Mouse (Mus musculus): Measurements from ENCODE around the gene Dmap1.

Dmap1 gene

GRCm38 (mm10) chr4:117654703-117655499 lies 27.2 kb downstream of the Dmap1 start:
- peak; percentile 20 for DNase-seq

DNA sequence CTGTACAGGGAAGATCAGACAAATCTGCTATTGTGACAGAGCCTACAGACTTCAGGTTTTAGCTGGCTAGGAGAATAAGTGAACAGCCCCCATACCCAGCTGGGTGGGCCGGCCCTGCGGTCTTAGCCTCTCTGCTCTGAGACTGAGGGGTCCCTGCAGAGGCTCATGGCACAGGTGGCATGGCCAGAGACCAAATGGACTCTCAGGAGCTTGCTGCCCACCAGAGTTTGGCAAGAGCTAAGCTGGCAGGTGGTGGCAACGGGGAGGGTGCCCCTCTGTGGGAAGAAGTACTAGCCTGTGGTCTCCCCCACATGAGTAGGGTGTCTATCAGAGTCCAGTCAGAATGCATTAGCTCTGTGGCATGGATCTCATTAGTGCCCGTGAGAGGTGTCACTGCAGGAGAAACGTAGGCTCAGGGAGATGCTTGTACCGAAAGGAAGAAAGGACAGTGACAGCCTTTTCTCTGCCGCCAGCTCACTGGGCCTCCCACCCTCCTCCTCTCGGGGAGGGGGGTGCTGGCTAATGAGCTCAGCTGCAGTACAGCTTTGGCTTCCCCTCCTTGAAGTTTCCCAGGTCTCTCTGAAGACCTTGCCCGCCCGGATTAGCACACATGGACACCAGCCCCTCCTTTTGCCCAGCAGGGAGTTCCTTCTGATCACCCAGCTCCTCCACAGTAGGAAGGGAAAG lies 27.9 kb downstream of the Dmap1 start:
- DNase-seq = no peak

- no peak for DNase-seq
Measured at GRCm38 (mm10) chr4:117652727-117653126, 29.3 kb downstream of the Dmap1 start.

DNA sequence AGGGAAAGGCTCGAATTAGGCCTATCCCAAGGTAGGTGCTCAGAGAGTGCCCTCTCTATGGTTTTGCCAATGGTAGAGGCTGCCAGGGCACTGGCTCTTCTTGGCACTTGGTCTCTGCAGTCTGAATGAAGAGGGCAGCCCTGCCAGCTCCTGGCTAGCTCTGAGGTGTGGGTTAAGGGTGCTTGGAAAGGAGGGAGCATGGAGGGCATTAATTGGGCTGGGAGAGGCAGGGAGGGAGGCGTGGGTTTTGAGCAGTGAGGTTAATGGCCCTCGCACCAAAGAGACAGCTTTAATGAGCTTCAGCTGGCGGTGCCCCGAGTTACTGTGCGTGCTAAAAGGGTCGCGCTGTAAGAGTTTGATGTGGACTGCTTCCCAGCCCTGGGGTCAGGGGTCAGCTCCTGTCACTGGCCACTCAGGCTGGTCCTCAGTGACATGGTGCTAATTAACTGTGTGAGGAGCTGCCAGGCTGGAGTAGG lies 30.4 kb downstream of the Dmap1 start:
- no peak for DNase-seq

DNA sequence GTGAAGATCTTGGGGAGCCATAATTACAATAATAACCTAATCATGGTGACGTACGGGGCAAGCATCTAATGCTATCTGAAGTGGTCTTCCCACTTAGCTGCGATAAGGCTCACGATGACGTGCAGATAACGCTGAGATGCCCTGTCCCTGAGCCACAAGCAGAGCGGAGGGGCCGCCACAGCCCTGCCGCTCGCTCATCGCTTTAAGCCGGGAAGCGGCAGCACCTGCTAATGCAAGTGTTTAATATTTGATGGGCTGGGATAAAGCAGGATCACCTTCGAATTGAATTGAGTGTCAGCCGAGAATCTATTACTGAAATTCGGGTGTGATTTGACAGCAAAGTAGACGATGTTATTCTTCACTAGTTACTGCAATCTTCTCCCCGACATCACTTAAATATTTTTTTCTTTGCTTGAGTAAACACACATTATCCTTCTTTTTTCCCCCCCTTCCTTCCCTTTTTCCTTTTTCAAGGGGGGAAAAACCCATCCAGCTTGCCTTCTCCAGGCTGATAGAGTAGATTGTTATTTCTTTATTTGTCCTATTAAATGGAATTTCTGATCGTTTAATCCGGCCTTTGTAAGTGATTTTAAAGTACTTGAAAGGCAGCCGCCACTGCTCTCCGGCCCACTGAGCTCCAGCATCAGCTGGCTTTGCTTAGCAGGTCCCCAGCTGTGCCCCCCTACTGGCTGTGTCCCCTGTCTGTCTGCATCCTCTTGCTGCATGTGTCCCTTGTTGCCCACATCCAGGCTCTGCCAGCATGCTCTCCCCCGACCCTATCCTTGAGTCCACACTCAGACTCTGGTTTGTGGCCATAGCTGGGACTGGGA lies 34.9 kb downstream of the Dmap1 start:
- no peak for DNase-seq

GRCm38 (mm10) chr4:117646496-117646895 lies 35.6 kb downstream of the Dmap1 start:
- DNase-seq = no peak

DNA sequence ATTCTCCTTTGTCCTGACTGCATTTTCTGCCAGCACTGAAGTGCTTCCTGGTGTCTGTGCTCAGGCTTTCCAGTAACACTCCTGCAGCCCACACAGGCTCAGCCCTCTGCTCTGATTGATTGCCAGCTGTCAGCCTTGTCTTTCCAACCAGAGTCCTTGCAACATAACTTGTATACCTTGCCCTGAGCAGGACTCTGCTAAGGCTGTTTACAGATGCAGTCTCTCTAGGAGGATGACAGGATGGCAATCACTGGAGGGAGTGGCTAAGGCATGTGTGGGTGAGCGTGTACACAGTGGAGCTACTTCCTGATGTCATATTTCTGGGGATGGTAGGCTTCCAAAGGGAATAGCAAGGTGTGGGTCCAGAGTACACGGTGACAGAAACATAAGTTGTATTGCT lies 36.2 kb downstream of the Dmap1 start:
- DNase-seq = no peak

DNA sequence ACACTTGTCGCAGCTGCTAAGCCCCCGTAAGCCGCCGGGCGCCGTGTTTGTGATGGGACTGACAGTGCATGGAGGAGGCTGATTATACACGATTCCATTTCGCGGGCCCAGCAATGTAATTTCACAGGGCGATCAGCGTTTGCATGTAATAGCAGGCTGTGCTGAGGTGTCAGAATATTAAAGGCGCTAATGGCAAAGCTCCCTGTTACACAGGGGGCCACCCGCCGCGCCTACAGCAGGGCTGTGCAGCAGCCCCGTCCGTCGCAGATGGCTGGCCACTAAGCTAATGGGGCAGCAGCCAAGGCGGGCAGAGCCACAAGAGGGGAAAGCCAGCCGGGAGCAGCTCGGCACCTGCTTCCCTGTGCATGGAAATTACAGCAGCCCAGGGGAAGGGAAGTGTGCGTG lies 37.0 kb downstream of the Dmap1 start:
- DNase-seq = no peak

DNA sequence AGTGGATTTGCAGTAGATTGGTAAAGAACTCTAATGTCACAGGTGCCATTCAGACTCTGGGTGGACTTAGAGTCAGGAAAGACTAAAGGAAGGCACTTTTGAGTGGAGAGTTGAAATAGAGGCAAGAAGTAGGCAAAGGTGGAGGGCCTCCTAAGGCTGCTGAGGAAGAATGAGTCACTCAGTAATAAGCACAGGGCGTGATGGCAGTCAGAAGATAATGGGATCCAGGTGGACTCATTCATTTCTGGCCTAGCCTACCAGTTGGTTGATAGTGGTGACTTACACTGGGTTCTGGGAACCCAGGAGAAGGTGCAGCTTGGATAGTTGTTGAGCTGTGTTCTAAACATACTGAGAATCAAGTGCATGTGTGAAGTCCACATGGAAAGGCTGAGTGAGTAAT lies 40.3 kb downstream of the Dmap1 start:
- DNase-seq = no peak

DNA sequence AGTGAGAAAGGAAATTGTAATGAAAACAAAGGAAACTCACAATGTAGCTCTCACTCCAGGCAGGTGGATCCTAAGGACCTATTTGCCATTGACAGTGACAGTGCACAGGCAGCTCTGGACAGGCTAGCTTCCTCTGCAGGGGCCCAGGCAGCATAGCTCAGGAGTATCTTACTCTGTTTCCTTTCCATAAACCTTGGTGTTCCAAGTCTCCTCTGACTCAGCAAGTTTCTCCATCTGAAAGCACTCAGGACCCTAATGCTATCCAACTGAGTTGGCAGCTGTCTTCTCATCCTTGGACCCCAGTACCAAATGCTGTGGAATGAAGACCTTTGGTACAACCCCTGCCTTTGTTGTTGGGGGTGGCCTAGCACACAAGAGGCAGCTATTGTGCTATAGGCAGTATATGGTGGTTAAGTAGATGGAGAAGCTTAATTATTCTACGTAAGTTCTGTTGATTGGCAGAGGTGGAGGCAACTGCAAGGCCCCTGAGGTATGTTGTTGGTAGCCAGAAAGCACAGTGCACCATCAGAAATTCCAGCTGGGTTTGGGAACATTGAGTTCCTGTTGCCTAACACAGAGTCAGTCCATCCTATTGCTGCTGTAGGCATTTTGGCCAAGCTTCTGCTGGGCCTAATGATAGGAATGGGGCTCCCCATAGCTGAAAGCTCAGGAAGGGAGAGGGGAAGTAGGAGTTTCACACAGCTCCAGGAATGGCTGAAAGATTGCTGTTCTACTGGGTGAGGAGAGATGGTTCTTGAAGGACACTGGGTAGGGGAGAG lies 41.0 kb downstream of the Dmap1 start:
- DNase-seq = no peak

DNA sequence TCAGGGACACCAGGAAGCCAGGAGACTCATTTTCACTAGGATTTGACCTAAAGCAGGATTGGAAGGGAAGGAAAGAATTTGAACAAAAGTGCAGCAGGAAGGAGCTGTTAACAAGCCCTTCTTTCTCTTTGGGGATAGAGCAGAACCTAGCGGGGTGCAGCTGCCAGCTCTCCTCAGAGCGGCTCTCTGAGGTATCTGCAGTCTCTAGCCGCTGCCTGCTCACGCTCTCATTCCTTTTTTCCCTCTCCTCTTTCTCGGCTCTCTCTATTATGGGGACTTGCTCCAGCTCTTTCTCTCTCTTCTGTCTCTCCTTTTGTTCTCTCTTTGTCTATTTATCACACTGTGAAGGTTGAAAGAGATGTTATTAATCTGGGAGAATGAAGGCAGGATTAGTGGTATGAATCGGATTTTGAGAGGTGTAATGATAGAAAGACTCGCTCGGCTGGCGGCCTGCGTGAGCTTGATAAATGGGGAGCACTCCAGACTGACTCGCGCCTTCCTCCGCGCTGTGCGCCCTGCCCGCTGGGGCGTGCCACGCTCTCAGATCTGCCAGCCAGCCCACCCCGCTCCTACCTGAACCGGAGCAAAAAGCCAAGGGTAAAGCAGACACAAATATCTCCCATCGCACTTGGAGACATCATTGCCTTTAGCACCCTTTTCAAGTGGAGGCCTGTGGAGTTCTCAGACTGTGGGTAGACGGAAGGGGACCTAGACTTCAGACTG lies 45.0 kb downstream of the Dmap1 start:
- DNase-seq = no peak

DNA sequence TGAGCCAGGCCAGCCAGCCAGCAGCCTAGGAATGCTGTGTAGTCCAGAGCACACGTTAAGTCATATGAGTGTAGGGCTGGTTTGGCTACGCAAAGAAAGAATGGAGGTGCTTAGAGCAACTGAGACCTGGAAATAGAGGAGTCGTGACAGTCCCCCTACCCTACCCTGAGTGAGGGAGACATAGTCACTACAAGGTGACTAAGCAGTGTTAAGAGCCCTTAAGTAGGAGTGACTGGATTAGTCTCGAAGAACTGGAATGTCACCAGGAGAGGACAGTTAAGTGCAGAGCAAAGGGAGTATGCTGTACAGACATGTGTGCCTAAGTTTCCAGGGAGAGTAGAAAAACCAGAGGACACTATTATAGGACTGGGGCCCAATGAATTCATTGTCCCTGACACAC lies 45.9 kb downstream of the Dmap1 start:
- DNase-seq = no peak

GRCm38 (mm10) chr4:117634642-117635041 lies 47.4 kb downstream of the Dmap1 start:
- DNase-seq = no peak

DNA sequence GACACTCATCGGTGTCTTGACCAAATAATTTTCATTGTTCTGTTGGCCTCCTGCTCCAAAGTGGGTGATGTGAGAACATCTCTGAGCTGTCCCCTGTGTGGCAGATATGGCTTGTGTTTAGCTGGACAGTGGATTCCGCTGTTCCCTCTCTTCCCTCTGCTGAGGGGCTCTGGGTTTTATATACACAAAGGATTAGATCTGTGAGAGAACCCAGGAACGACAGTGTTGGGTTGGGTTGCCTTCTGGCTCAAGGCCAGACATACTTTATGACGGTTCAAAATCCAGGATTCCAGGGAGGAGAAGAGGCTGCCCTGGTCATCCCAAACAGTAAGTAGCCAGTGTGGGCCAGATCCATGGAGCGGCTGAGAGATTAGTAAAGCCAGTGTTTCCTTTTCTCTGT lies 48.5 kb downstream of the Dmap1 start:
- DNase-seq = no peak

- no peak for DNase-seq
Measured at GRCm38 (mm10) chr4:117630053-117630670, 51.9 kb downstream of the Dmap1 start.

GRCm38 (mm10) chr4:117628464-117628863 lies 53.6 kb downstream of the Dmap1 start:
- DNase-seq = no peak
